Mouse (Mus musculus) liver, adult 2 months (tissue): ENCODE results near the gene Peli2.

Source experiments
- CTCF ChIP-seq: fragments of 200-500 bp; IDR thresholded peaks from 2 replicates; pipeline ENCODE4 v1.5.1; 2011; ENCODE audit warnings: low read depth, low read length, control low read depth
- POLR2A ChIP-seq: fragments of 200-500 bp; IDR thresholded peaks from 2 replicates; pipeline ENCODE4 v1.6.1; 2011; ENCODE audit warnings: low read length, control low read depth; ENCODE audit not compliant: insufficient read depth; ENCODE audit errors: extremely low read depth

DNA sequence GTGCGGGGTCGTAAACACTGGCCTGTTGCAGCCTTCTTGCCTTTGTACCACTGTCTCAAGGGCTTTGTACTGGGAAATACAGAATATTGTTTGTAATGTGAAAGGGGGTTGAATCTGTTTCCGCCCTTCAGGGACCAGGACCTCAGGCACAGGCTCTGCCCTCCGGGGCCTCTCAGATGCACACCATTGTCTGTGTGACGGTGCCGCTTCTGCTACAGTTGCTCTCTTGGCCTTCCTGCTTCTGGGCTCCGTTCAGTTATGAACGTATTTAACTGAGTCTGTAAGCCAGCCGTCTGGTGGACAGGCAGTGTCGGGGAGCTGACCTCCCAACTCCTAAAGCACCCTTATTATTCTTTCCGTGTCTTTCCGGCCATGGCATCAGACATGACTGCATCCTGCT lies 50.6 kb downstream of the Peli2 start:
- TF ChIP-seq CTCF (no peak), POLR2A (no peak)
